Mouse (Mus musculus): ENCODE data around the gene Prtn3. TPM values are rescaled to one million over a fixed set of nuclear protein-coding genes. Genes with fewer than 3 reads are reported as not detected.
A peak's percentile ranks its signal among the peaks of the same experiment; 100 is the strongest.

Prtn3 gene
- polyA plus RNA-seq, 1 experiment from 2014 or later: 13.3 TPM

GRCm38 (mm10) chr10:79906712-79907111 is 32.4 kb downstream of the Prtn3 start:
- Histone ChIP-seq H3K27ac (ENCODE audit: low read depth, low read length) (no peak overlapping the region), H3K4me2 (ENCODE audit: low read depth, low read length, severe bottlenecking) (no peak overlapping the region), H3K36me3 (ENCODE audit: control insufficient read depth, insufficient read depth, low read length) (no peaks in the 10 kb centered on the region; the same call in 1 of the 2 replicates), H3K4me3 (ENCODE audit: low read depth, low read length) (no peak overlapping the region), H3K9ac (ENCODE audit: low read length) (no peak overlapping the region), H3K27me3 (ENCODE audit: control insufficient read depth, insufficient read depth, low read length) (peaks cover 13% of the 10 kb centered on the region; the same call in 1 of the 2 replicates), H3K9me3 (ENCODE audit: control insufficient read depth, low read length) (no peaks in the 10 kb centered on the region), H3K4me1 (replicated peaks; ENCODE audit: control insufficient read depth, insufficient read depth, low read length) (0 out of 2 replicates have a peak, but pooled peaks cover 5% of the 10 kb centered on the region)
- ATAC-seq (replicated peaks; ENCODE audit: low FRiP score) (no peak), DNase-seq (ENCODE audit: low spot score) (no peak)
- 96% methylated on average over 9 of the region's 9 CpGs for WGBS

- peaks cover 11% of the 10 kb centered on the region; the same call in 1 of the 2 replicates for H3K27me3 ChIP-seq (ENCODE audit: control insufficient read depth, insufficient read depth, low read length)
- 95% methylated on average over 10 of the region's 10 CpGs for WGBS
- H3K36me3 ChIP-seq (ENCODE audit: control insufficient read depth, insufficient read depth, low read length): no peaks in the 10 kb centered on the region; the same call in 1 of the 2 replicates
- H3K9me3 ChIP-seq (ENCODE audit: control insufficient read depth, low read length): no peaks in the 10 kb centered on the region
- no peak overlapping the region for H3K4me3 ChIP-seq (ENCODE audit: low read depth, low read length)
- ATAC-seq (replicated peaks; ENCODE audit: low FRiP score) (no peak), DNase-seq (ENCODE audit: low spot score) (no peak)
- H3K4me1 ChIP-seq (replicated peaks; ENCODE audit: control insufficient read depth, insufficient read depth, low read length): 0 out of 2 replicates have a peak, but pooled peaks cover 5% of the 10 kb centered on the region
- H3K27ac ChIP-seq (ENCODE audit: low read depth, low read length): no peak overlapping the region
- no peak overlapping the region for H3K4me2 ChIP-seq (ENCODE audit: low read depth, low read length, severe bottlenecking)
- no peak overlapping the region for H3K9ac ChIP-seq (ENCODE audit: low read length)
These were observed 33.1 kb downstream of the Prtn3 start for GRCm38 (mm10) chr10:79907415-79907814.

- Histone ChIP-seq H3K9me3 (ENCODE audit: control insufficient read depth, low read length) (no peaks in the 10 kb centered on the region), H3K4me2 (ENCODE audit: low read depth, low read length, severe bottlenecking) (peak within 1 kb of the TSS; percentile 39), H3K27ac (ENCODE audit: low read depth, low read length) (peak within 1 kb of the TSS; percentile 95), H3K4me3 (ENCODE audit: low read depth, low read length) (peak within 1 kb of the TSS; percentile 68), H3K27me3 (ENCODE audit: control insufficient read depth, insufficient read depth, low read length) (0 out of 2 replicates have a peak, but pooled peaks cover 2% of the 10 kb centered on the region), H3K36me3 (ENCODE audit: control insufficient read depth, insufficient read depth, low read length) (no peaks in the 10 kb centered on the region; the same call in 1 of the 2 replicates), H3K9ac (ENCODE audit: low read length) (peak within 1 kb of the TSS; percentile 94), H3K4me1 (replicated peaks; ENCODE audit: control insufficient read depth, insufficient read depth, low read length) (0 out of 2 replicates have a peak, but pooled peaks cover 5% of the 10 kb centered on the region)
- DNase-seq (ENCODE audit: low spot score): peak; percentile 97
- WGBS: 2% methylated on average over 52 of the region's 52 CpGs
- peak; percentile 93 for ATAC-seq (replicated peaks; ENCODE audit: low FRiP score)
These were observed 34.2 kb downstream of the Prtn3 start, which contains the start of gene Med16 for GRCm38 (mm10) chr10:79908167-79909091. TSS of gene Med16 (minus strand) at chr10:79908923.

GRCm38 (mm10) chr10:79909092-79909922 is 35.0 kb downstream of the Prtn3 start:
- peak overlapping the region; percentile 26; the same call in 1 of the 2 replicates for H3K4me2 ChIP-seq (ENCODE audit: low read depth, low read length, severe bottlenecking)
- H3K4me1 ChIP-seq (replicated peaks; ENCODE audit: control insufficient read depth, insufficient read depth, low read length): 0 out of 2 replicates have a peak, but pooled peaks cover 5% of the 10 kb centered on the region
- H3K27ac ChIP-seq (ENCODE audit: low read depth, low read length): peak overlapping the region; percentile 95; the same call in 1 of the 2 replicates
- H3K27me3 ChIP-seq (ENCODE audit: control insufficient read depth, insufficient read depth, low read length): 0 out of 2 replicates have a peak, but pooled peaks cover 2% of the 10 kb centered on the region
- no peaks in the 10 kb centered on the region; the same call in 1 of the 2 replicates for H3K36me3 ChIP-seq (ENCODE audit: control insufficient read depth, insufficient read depth, low read length)
- peak overlapping the region; percentile 68; the same call in 1 of the 2 replicates for H3K4me3 ChIP-seq (ENCODE audit: low read depth, low read length)
- DNase-seq (ENCODE audit: low spot score) (no peak), ATAC-seq (replicated peaks; ENCODE audit: low FRiP score) (peak; percentile 35)
- H3K9me3 ChIP-seq (ENCODE audit: control insufficient read depth, low read length): no peaks in the 10 kb centered on the region
- WGBS: 24% methylated on average over 14 of the region's 14 CpGs
- H3K9ac ChIP-seq (ENCODE audit: low read length): peak overlapping the region; percentile 94; the same call in 1 of the 2 replicates

GRCm38 (mm10) chr10:79910556-79910955 is 36.3 kb downstream of the Prtn3 start, which contains the start of gene Gm26602:
TSS of gene Gm26602 (plus strand) at chr10:79910856.
- DNase-seq (ENCODE audit: low spot score) (no peak), ATAC-seq (replicated peaks; ENCODE audit: low FRiP score) (no peak)
- Histone ChIP-seq H3K9ac (ENCODE audit: low read length) (no peak within 1 kb of the TSS), H3K9me3 (ENCODE audit: control insufficient read depth, low read length) (no peaks in the 10 kb centered on the region), H3K27me3 (ENCODE audit: control insufficient read depth, insufficient read depth, low read length) (no peaks in the 10 kb centered on the region), H3K36me3 (ENCODE audit: control insufficient read depth, insufficient read depth, low read length) (no peaks in the 10 kb centered on the region; the same call in 1 of the 2 replicates), H3K4me2 (ENCODE audit: low read depth, low read length, severe bottlenecking) (no peak within 1 kb of the TSS), H3K4me1 (replicated peaks; ENCODE audit: control insufficient read depth, insufficient read depth, low read length) (peaks cover 9% of the 10 kb centered on the region), H3K4me3 (ENCODE audit: low read depth, low read length) (no peak within 1 kb of the TSS), H3K27ac (ENCODE audit: low read depth, low read length) (no peak within 1 kb of the TSS)
- 97% methylated on average over 4 of the region's 4 CpGs for WGBS

GRCm38 (mm10) chr10:79912412-79912811 is 38.1 kb downstream of the Prtn3 start:
- Histone ChIP-seq H3K27ac (ENCODE audit: low read depth, low read length) (no peak overlapping the region), H3K9me3 (ENCODE audit: control insufficient read depth, low read length) (no peaks in the 10 kb centered on the region), H3K4me3 (ENCODE audit: low read depth, low read length) (no peak overlapping the region), H3K27me3 (ENCODE audit: control insufficient read depth, insufficient read depth, low read length) (peaks cover 3% of the 10 kb centered on the region), H3K36me3 (ENCODE audit: control insufficient read depth, insufficient read depth, low read length) (no peaks in the 10 kb centered on the region), H3K4me1 (replicated peaks; ENCODE audit: control insufficient read depth, insufficient read depth, low read length) (peaks cover 11% of the 10 kb centered on the region), H3K9ac (ENCODE audit: low read length) (no peak overlapping the region), H3K4me2 (ENCODE audit: low read depth, low read length, severe bottlenecking) (no peak overlapping the region)
- ATAC-seq (replicated peaks; ENCODE audit: low FRiP score) (no peak), DNase-seq (ENCODE audit: low spot score) (no peak)
- 66% methylated on average over 20 of the region's 20 CpGs for WGBS

GRCm38 (mm10) chr10:79914131-79914947 is 40.1 kb downstream of the Prtn3 start:
- no peak for DNase-seq (ENCODE audit: low spot score)
- Histone ChIP-seq H3K36me3 (ENCODE audit: control insufficient read depth, insufficient read depth, low read length) (no peaks in the 10 kb centered on the region), H3K27me3 (ENCODE audit: control insufficient read depth, insufficient read depth, low read length) (peaks cover 22% of the 10 kb centered on the region), H3K27ac (ENCODE audit: low read depth, low read length) (no peak overlapping the region), H3K4me1 (replicated peaks; ENCODE audit: control insufficient read depth, insufficient read depth, low read length) (peaks cover 13% of the 10 kb centered on the region), H3K4me2 (ENCODE audit: low read depth, low read length, severe bottlenecking) (no peak overlapping the region), H3K9ac (ENCODE audit: low read length) (no peak overlapping the region), H3K4me3 (ENCODE audit: low read depth, low read length) (no peak overlapping the region), H3K9me3 (ENCODE audit: control insufficient read depth, low read length) (no peaks in the 10 kb centered on the region)
- 67% methylated on average over 9 of the region's 11 CpGs for WGBS
- no peak for ATAC-seq (replicated peaks; ENCODE audit: low FRiP score)

All from forebrain, embryonic 11.5 days (tissue).